Mouse (Mus musculus): Measurements from ENCODE around the gene Ucp2.

- no peak for TF ChIP-seq CTCF (IDR thresholded peaks at IDR 0.05; ENCODE audit: extremely low read depth, insufficient read depth, low read length)
- TF ChIP-seq POLR2A (IDR thresholded peaks at IDR 0.05; ENCODE audit: extremely low read depth, insufficient read depth, low read length) = no peak
These were observed 29.9 kb upstream of the Ucp2 start for GRCm38 (mm10) chr7:100463194-100463593.

All from cortical plate, adult 2 months (tissue).